In genomic region chr2:14862981-14863380, GRCm38 (mm10) we compare ENCODE assay signal across 25 mouse cellular contexts.
DNase-seq lines count a peak whose midpoint lies in the region; ATAC-seq and TF ChIP-seq lines count a peak whose summit lies in the region.
"Had no signal": no experiment of that assay in that cellular context is flagged by ENCODE, and none has a peak within 500 bp of the region (broad histone marks: within the 10 kb centered on the region; RNA-seq: fewer than 3 reads in every experiment).

No protein-coding gene starts in this region.

- no peaks in the 10 kb centered on the region for H3K27me3 ChIP-seq in stomach, embryonic 16.5 days (ENCODE audit: control insufficient read depth, insufficient read depth, low read length)
- H3K27me3 ChIP-seq in stomach, postnatal 0 days (ENCODE audit: control insufficient read depth, insufficient read depth, low read length) = no peaks in the 10 kb centered on the region
- H3K27me3 ChIP-seq in MEL (ENCODE audit: control insufficient read depth in 1 of 2, insufficient read depth in 2 of 2, low read length in 2 of 2) = no peaks in the 10 kb centered on the region
- H3K27me3 ChIP-seq in embryonic facial prominence, embryonic 10.5 days (replicated peaks; ENCODE audit: low read depth, poor library complexity, severe bottlenecking) = no peaks in the 10 kb centered on the region
- H3K27me3 ChIP-seq: embryonic facial prominence, embryonic 13.5 days; forebrain, embryonic 12.5 days; forebrain, embryonic 15.5 days; hindbrain, embryonic 13.5 days; intestine, embryonic 15.5 days had no signal

- no peaks in the 10 kb centered on the region for H3K36me3 ChIP-seq in stomach, embryonic 16.5 days (ENCODE audit: control insufficient read depth, insufficient read depth, low read length)
- no peaks in the 10 kb centered on the region for H3K36me3 ChIP-seq in stomach, postnatal 0 days (ENCODE audit: control insufficient read depth, insufficient read depth, low read length)
- H3K36me3 ChIP-seq in MEL (ENCODE audit: control insufficient read depth in 1 of 2, insufficient read depth in 2 of 2, low read length in 2 of 2) = no peaks in the 10 kb centered on the region
- no peaks in the 10 kb centered on the region for H3K36me3 ChIP-seq in embryonic facial prominence, embryonic 10.5 days (replicated peaks)
- H3K36me3 ChIP-seq: embryonic facial prominence, embryonic 13.5 days; forebrain, embryonic 12.5 days; forebrain, embryonic 15.5 days; G1E; hindbrain, embryonic 10.5 days; hindbrain, embryonic 13.5 days; intestine, embryonic 15.5 days had no signal

- peak; percentile 29; the same call in 1 of the 2 replicates for ATAC-seq in stomach, embryonic 16.5 days (ENCODE audit: insufficient read depth, low FRiP score)
- no peak for ATAC-seq in stomach, postnatal 0 days (ENCODE audit: low FRiP score, low TSS enrichment)
- ATAC-seq: CD4-positive, CD25-positive, alpha-beta regulatory T cell, adult 4 months; forebrain, embryonic 15.5 days; hindbrain, embryonic 16.5 days; intestine, embryonic 15.5 days had no signal

- no peak for TF ChIP-seq RAD21 in MEL (IDR thresholded peaks at IDR 0.05; ENCODE audit: low read depth, low read length)

- H3K9me3 ChIP-seq in stomach, embryonic 16.5 days (replicated peaks; ENCODE audit: control insufficient read depth, low read length) = no peaks in the 10 kb centered on the region
- no peaks in the 10 kb centered on the region for H3K9me3 ChIP-seq in stomach, postnatal 0 days (ENCODE audit: control insufficient read depth, low read length)
- no peaks in the 10 kb centered on the region for H3K9me3 ChIP-seq in MEL (replicated peaks; ENCODE audit: insufficient read depth, low read length)
- no peaks in the 10 kb centered on the region for H3K9me3 ChIP-seq in embryonic facial prominence, embryonic 10.5 days
- H3K9me3 ChIP-seq: embryonic facial prominence, embryonic 13.5 days; forebrain, embryonic 12.5 days; forebrain, embryonic 15.5 days; G1E; hindbrain, embryonic 10.5 days; hindbrain, embryonic 13.5 days; intestine, embryonic 15.5 days had no signal

- no peak overlapping the region for H3K9ac ChIP-seq in stomach, embryonic 16.5 days (ENCODE audit: low read length)
- H3K9ac ChIP-seq in stomach, postnatal 0 days (ENCODE audit: low read length) = no peak overlapping the region
- H3K9ac ChIP-seq in MEL (ENCODE audit: control insufficient read depth, low read depth, low read length, poor library complexity, severe bottlenecking) = no peak overlapping the region
- H3K9ac ChIP-seq: embryonic facial prominence, embryonic 13.5 days; forebrain, embryonic 12.5 days; forebrain, embryonic 15.5 days; hindbrain, embryonic 13.5 days; intestine, embryonic 15.5 days had no signal

- no peak for TF ChIP-seq CTCF in stomach, postnatal 0 days (IDR thresholded peaks at IDR 0.05; ENCODE audit: low read depth)
- TF ChIP-seq CTCF in MEL (IDR thresholded peaks at IDR 0.05 in 2 of 3, conservative IDR thresholded peaks at IDR 0.05 in 1 of 3; ENCODE audit: control insufficient read depth in 1 of 3, insufficient read depth in 1 of 3, low read depth in 2 of 3, low read length in 3 of 3, poor library complexity in 1 of 3, severe bottlenecking in 1 of 3) = no peak

- no peak overlapping the region for H3K27ac ChIP-seq in stomach, embryonic 16.5 days (ENCODE audit: low read length)
- no peak overlapping the region for H3K27ac ChIP-seq in stomach, postnatal 0 days (replicated peaks)
- no peak overlapping the region for H3K27ac ChIP-seq in MEL (ENCODE audit: control insufficient read depth, low read depth, low read length)
- H3K27ac ChIP-seq in embryonic facial prominence, embryonic 10.5 days (replicated peaks) = no peak overlapping the region
- H3K27ac ChIP-seq: embryonic facial prominence, embryonic 13.5 days; forebrain, embryonic 12.5 days; forebrain, embryonic 15.5 days; hindbrain, embryonic 10.5 days; hindbrain, embryonic 13.5 days; intestine, embryonic 15.5 days had no signal

- no peak for TF ChIP-seq EP300 in stomach, postnatal 0 days (optimal IDR thresholded peaks at IDR 0.05)
- no peak for TF ChIP-seq EP300 in MEL (IDR thresholded peaks at IDR 0.05; ENCODE audit: low read depth in 1 of 2, low read length in 2 of 2)

- TF ChIP-seq POLR2A in MEL (IDR thresholded peaks at IDR 0.05; ENCODE audit: control insufficient read depth in 1 of 2, insufficient read depth in 1 of 2, low read depth in 1 of 2, low read length in 2 of 2, poor library complexity in 1 of 2) = no peak

- H3K4me1 ChIP-seq in stomach, embryonic 16.5 days (ENCODE audit: control insufficient read depth, insufficient read depth, low read length) = no peaks in the 10 kb centered on the region
- no peaks in the 10 kb centered on the region for H3K4me1 ChIP-seq in stomach, postnatal 0 days (replicated peaks; ENCODE audit: control insufficient read depth, insufficient read depth)
- H3K4me1 ChIP-seq in MEL (ENCODE audit: control insufficient read depth in 1 of 2, insufficient read depth in 2 of 2, low read length in 2 of 2) = no peaks in the 10 kb centered on the region
- H3K4me1 ChIP-seq in embryonic facial prominence, embryonic 10.5 days = peaks cover 12% of the 10 kb centered on the region
- H3K4me1 ChIP-seq: embryonic facial prominence, embryonic 13.5 days; forebrain, embryonic 12.5 days; forebrain, embryonic 15.5 days; hindbrain, embryonic 13.5 days; intestine, embryonic 15.5 days had no signal

- no peak overlapping the region for H3K4me3 ChIP-seq in stomach, embryonic 16.5 days (replicated peaks; ENCODE audit: low read length)
- H3K4me3 ChIP-seq in stomach, postnatal 0 days (ENCODE audit: low read depth, low read length) = no peak overlapping the region
- H3K4me3 ChIP-seq in MEL (ENCODE audit: control insufficient read depth in 1 of 2, insufficient read depth in 1 of 2, low read depth in 2 of 2, low read length in 2 of 2) = no peak overlapping the region
- H3K4me3 ChIP-seq in embryonic facial prominence, embryonic 10.5 days = no peak overlapping the region
- H3K4me3 ChIP-seq: embryonic facial prominence, embryonic 13.5 days; erythroblast, embryonic 14.5 days; forebrain, embryonic 12.5 days; forebrain, embryonic 15.5 days; hindbrain, embryonic 10.5 days; hindbrain, embryonic 13.5 days; intestine, embryonic 15.5 days had no signal

- DNase-seq in stomach, postnatal 0 days (ENCODE audit: low spot score) = no peak
- DNase-seq in MEL (ENCODE audit: low read depth, low spot score) = peak; percentile 31
- DNase-seq in embryonic facial prominence, embryonic 10.5 days (ENCODE audit: low spot score) = peak; percentile 14
- no peak for DNase-seq in urinary bladder, postnatal 25 days (ENCODE audit: low spot score)
- no peak for DNase-seq in urinary bladder, postnatal 4 days (ENCODE audit: low spot score in 2 of 2)
- DNase-seq: adrenal gland, adult 2 months; adrenal gland, postnatal 14 days; cerebellum, adult 11 months; cerebellum, adult 2 months; cerebellum, adult 9-11 months; cerebellum, postnatal 25 days; gastrocnemius, postnatal 10 days; gastrocnemius, postnatal 36 days had no signal

- H3K4me2 ChIP-seq in stomach, embryonic 16.5 days (ENCODE audit: low read depth, low read length) = no peak overlapping the region
- no peak overlapping the region for H3K4me2 ChIP-seq in stomach, postnatal 0 days (replicated peaks; ENCODE audit: low read depth)
- H3K4me2 ChIP-seq: embryonic facial prominence, embryonic 13.5 days; forebrain, embryonic 12.5 days; forebrain, embryonic 15.5 days; heart, embryonic 11.5 days; hindbrain, embryonic 13.5 days; intestine, embryonic 15.5 days had no signal

- 33% methylated on average over 1 of the region's 1 CpGs for WGBS in stomach, embryonic 16.5 days
- WGBS in stomach, postnatal 0 days = 33% methylated on average over 1 of the region's 1 CpGs
- 39% methylated on average over 1 of the region's 1 CpGs for WGBS in embryonic facial prominence, embryonic 10.5 days

- H3K79me2 ChIP-seq in MEL (ENCODE audit: control insufficient read depth, insufficient read depth, low read length, poor library complexity) = no peaks in the 10 kb centered on the region

TF ChIP-seq in MEL, 35 proteins besides CTCF, POLR2A, EP300 and RAD21:
- no peak for TF ChIP-seq MAZ (IDR thresholded peaks at IDR 0.05; ENCODE audit: low read depth, low read length)
- TF ChIP-seq MAFK (IDR thresholded peaks at IDR 0.05; ENCODE audit: borderline replicate concordance, low read depth, low read length) = no peak
- no peak for TF ChIP-seq NRF1 (IDR thresholded peaks at IDR 0.05; ENCODE audit: insufficient read depth, low read depth, low read length, poor library complexity, severe bottlenecking)
- TF ChIP-seq ETS1 (IDR thresholded peaks at IDR 0.05; ENCODE audit: low read depth, low read length) = no peak
- no peak for TF ChIP-seq MAX (IDR thresholded peaks at IDR 0.05; ENCODE audit: low read length)

Comparison
In these comparisons a context has a peak if more than half of its experiments do, and no peak if none do; other contexts are left out.
1. DNase-seq: peak in MEL (single experiment) and embryonic facial prominence, embryonic 10.5 days (single experiment); none in stomach, postnatal 0 days (single experiment), urinary bladder, postnatal 25 days (single experiment) and urinary bladder, postnatal 4 days (0 of 2).